Mouse (Mus musculus) bone marrow, adult 2 months (tissue): ENCODE results near the gene Dph7.

ENCODE experiments used
- CTCF ChIP-seq: fragments of 200-500 bp; IDR thresholded peaks from 2 replicates; pipeline ENCODE4 v1.5.1; 2011; ENCODE audit warnings: low read length, control low read depth; ENCODE audit not compliant: control insufficient read depth, insufficient read depth
- POLR2A ChIP-seq: fragments of 200-500 bp; IDR thresholded peaks from 2 replicates; pipeline ENCODE4 v1.6.1; 2011; ENCODE audit warnings: low read depth, mild to moderate bottlenecking, control low read depth, low read length, borderline replicate concordance; ENCODE audit not compliant: control insufficient read depth

GRCm38 (mm10) chr2:24927810-24928479 is 34.3 kb upstream of the Dph7 start:
- TF ChIP-seq POLR2A: no peak
- TF ChIP-seq CTCF: no peak
